Mouse (Mus musculus): ENCODE measurements around the gene Exoc4. TPM values are rescaled to one million over a fixed set of nuclear protein-coding genes. Genes with fewer than 3 reads are reported as not detected.

Gene Exoc4
- 20.6 and 21.8 TPM in 2 replicates for polyA plus RNA-seq (2012; rRNA removed)

GRCm38 (mm10) chr6:33248894-33249758, at the start of gene Exoc4:
Gene Exoc4 (plus strand): TSS chr6:33249085.
- peak; percentile 97 to 98 for DNase-seq (ENCODE audit: extremely low spot score in 1 of 2, low spot score in 1 of 2)

- DNase-seq (ENCODE audit: extremely low spot score in 1 of 2, low spot score in 1 of 2) = no peak
Measured at GRCm38 (mm10) chr6:33218780-33219179, 30.1 kb upstream of the Exoc4 start.

GRCm38 (mm10) chr6:33226700-33227099, 22.2 kb upstream of the Exoc4 start:
- DNase-seq (ENCODE audit: extremely low spot score in 1 of 2, low spot score in 1 of 2) = no peak

- no peak for DNase-seq (ENCODE audit: extremely low spot score in 1 of 2, low spot score in 1 of 2)
Measured at GRCm38 (mm10) chr6:33227371-33227770, 21.5 kb upstream of the Exoc4 start.

GRCm38 (mm10) chr6:33241250-33241649, 7.6 kb upstream of the Exoc4 start:
- no peak for DNase-seq (ENCODE audit: extremely low spot score in 1 of 2, low spot score in 1 of 2)

GRCm38 (mm10) chr6:33244546-33244945, 4.3 kb upstream of the Exoc4 start:
- DNase-seq (ENCODE audit: extremely low spot score in 1 of 2, low spot score in 1 of 2) = no peak

- no peak for DNase-seq (ENCODE audit: extremely low spot score in 1 of 2, low spot score in 1 of 2)
Measured at GRCm38 (mm10) chr6:33247146-33247545, 1.7 kb upstream of the Exoc4 start.

- DNase-seq (ENCODE audit: extremely low spot score in 1 of 2, low spot score in 1 of 2) = no peak
Measured at GRCm38 (mm10) chr6:33247576-33248355, 1.1 kb upstream of the Exoc4 start.

- DNase-seq (ENCODE audit: extremely low spot score in 1 of 2, low spot score in 1 of 2) = no peak
Measured at GRCm38 (mm10) chr6:33256638-33257037, 7.8 kb downstream of the Exoc4 start.

- DNase-seq (ENCODE audit: extremely low spot score in 1 of 2, low spot score in 1 of 2) = peak in 1 of 2 experiments; percentile 11
Measured at GRCm38 (mm10) chr6:33257076-33257789, 8.3 kb downstream of the Exoc4 start.

GRCm38 (mm10) chr6:33259926-33260325, 11.0 kb downstream of the Exoc4 start:
- no peak for DNase-seq (ENCODE audit: extremely low spot score in 1 of 2, low spot score in 1 of 2)

- no peak for DNase-seq (ENCODE audit: extremely low spot score in 1 of 2, low spot score in 1 of 2)
Measured at GRCm38 (mm10) chr6:33261606-33262005, 12.7 kb downstream of the Exoc4 start.

GRCm38 (mm10) chr6:33263950-33264349, 15.1 kb downstream of the Exoc4 start:
- no peak for DNase-seq (ENCODE audit: extremely low spot score in 1 of 2, low spot score in 1 of 2)

GRCm38 (mm10) chr6:33264388-33264787, 15.5 kb downstream of the Exoc4 start:
- no peak for DNase-seq (ENCODE audit: extremely low spot score in 1 of 2, low spot score in 1 of 2)

- DNase-seq (ENCODE audit: extremely low spot score in 1 of 2, low spot score in 1 of 2) = no peak
Measured at GRCm38 (mm10) chr6:33267571-33267970, 18.7 kb downstream of the Exoc4 start.

GRCm38 (mm10) chr6:33283523-33283922, 34.6 kb downstream of the Exoc4 start:
- no peak for DNase-seq (ENCODE audit: extremely low spot score in 1 of 2, low spot score in 1 of 2)

- DNase-seq (ENCODE audit: extremely low spot score in 1 of 2, low spot score in 1 of 2) = no peak
Measured at GRCm38 (mm10) chr6:33283936-33284335, 35.1 kb downstream of the Exoc4 start.

- DNase-seq (ENCODE audit: extremely low spot score in 1 of 2, low spot score in 1 of 2) = no peak
Measured at GRCm38 (mm10) chr6:33286376-33286775, 37.5 kb downstream of the Exoc4 start.

GRCm38 (mm10) chr6:33294626-33295025, 45.7 kb downstream of the Exoc4 start:
- DNase-seq (ENCODE audit: extremely low spot score in 1 of 2, low spot score in 1 of 2) = no peak

- DNase-seq (ENCODE audit: extremely low spot score in 1 of 2, low spot score in 1 of 2) = peak in 1 of 2 experiments; percentile 26
Measured at GRCm38 (mm10) chr6:33297566-33297965, 48.7 kb downstream of the Exoc4 start.

- no peak for DNase-seq (ENCODE audit: extremely low spot score in 1 of 2, low spot score in 1 of 2)
Measured at GRCm38 (mm10) chr6:33298768-33299167, 49.9 kb downstream of the Exoc4 start.
